Mouse (Mus musculus) fibroblast of lung, adult 2 months (primary cell): Measurements from ENCODE around the gene Slc22a21.

Experiments used
- DNase-seq: peaks from one replicate; pipeline ENCODE4 v3.0.0-alpha.2; 2011; ENCODE audit warnings: low read depth

Slc22a21 gene

DNA sequence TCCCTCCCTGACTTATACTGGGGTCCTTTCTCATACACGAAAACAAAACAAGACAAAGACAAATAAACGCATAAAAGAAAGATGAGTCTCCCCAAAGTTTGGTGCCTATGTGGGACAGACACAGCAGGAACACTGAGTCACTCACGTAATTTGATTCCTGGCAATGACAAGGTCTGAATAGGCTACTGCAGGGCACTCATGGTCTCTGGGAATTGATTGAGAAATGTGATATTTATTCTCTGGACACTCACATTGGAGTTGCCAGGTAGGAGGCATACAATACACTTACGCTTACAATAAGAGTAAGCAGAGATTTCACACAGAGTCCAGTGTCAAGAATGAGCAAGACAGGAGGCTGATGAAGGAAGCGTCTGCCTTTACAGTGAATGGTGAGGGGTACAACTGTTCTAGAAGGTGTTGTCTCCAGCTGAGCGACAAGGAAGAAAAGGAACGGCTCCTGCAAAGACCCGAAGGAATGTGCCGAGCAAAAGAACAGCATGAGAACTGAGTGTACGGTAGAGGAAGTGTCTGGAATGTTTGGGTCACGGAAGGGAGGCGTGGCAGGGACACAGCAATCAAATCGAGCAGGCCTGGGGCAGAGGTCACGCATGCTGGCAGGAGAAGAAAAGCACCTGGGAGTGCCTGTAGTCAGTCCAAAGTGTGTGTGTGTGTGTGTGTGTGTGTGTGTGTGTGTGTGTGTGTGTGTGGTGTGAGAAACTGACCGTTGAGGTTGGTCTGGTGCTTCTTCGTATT lies 76.2 kb downstream of the Slc22a21 start:
- DNase-seq: no peak

DNA sequence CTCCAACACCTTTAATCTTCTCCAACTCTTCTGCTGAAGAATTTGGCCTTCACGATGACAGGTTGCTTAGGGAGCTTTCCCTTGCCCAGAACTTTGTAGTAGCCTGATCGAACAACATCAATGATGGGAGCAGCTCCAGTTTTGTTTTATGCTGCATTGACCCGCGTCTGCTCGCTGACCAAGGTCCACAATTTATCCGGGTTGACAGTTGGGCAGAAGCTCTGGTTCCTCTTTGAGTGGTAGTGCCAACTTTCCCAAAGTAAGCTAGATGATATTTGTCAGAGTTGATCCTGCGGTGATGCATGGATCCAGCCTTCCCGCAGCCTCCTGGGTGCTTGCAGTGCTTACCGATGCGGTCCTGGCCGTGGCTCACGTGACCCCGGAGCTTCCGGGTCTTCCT lies 77.4 kb downstream of the Slc22a21 start:
- no peak for DNase-seq

DNA sequence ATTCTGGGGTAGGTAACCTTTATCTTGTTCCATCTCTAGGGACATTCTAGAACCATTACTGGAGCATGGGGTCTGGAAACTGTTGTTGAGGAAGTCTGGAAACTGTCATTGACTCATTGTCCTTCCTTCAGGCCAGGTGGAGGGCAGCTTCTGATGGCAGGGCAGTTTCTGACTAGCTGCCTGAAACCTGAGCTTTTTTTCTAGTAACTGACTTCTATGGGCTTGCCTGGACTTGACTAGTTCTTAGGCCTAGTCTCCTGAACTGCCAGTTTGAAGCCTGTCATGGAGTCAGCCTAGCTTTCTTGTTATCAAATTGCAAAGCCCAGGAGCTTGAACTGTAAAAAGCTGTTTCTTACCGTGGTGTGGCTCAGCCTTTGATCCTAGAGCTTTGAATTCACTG lies 79.1 kb downstream of the Slc22a21 start:
- DNase-seq: no peak

DNA sequence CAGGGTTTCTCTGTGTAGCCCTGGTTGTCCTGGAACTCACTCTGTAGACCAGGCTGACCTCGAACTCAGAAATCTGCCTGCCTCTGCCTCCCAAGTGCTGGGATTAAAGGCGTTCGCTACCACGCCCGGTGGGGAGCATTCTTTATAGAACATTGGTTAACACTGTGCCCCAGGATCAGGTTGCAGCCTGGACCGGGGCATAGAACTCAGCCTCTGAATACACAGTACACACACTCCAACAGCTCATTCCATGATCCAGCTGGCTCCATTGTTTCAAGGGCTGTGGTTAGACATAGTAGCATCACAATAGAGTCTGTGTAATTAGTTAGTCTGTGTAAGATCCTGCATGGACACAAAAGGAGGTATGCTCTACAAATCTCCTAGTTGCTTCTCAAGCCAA lies 80.2 kb downstream of the Slc22a21 start:
- DNase-seq: no peak
